Mouse (Mus musculus): ENCODE data around the gene Lmnb2.
A peak's percentile ranks its signal among the peaks of the same experiment; 100 is the strongest.

Lmnb2 gene

GRCm38 (mm10) chr10:80855749-80856073, 62.3 kb downstream of the Lmnb2 start:
- no peak for DNase-seq (ENCODE audit: low spot score in 2 of 2)

GRCm38 (mm10) chr10:80854913-80855748, 62.9 kb downstream of the Lmnb2 start, which contains the start of the genes Lsm7 and Sppl2b:
Gene Lsm7, minus strand, starts transcription at chr10:80855209.
Gene Sppl2b, plus strand, starts transcription at chr10:80855275.
- DNase-seq (ENCODE audit: low spot score in 2 of 2): peak; percentile 97
